Mouse (Mus musculus) hindbrain, embryonic 16.5 days (tissue): ENCODE measurements at regions not wholly inside any gene's neighbourhood (a gene's known extent, or its start where the extent isn't known, plus 50 kb on each side); places are given as distances from the start of the nearest gene placed in this dataset.

ENCODE experiments used
- ATAC-seq: fragments of 200-750 bp; cut with Nextera tagmentation; 2 replicates; pipeline ENCODE4 v1.8.0; 2017; ENCODE audit warnings: moderate TSS enrichment, moderate library complexity
- H3K27ac ChIP-seq: fragments of 300-500 bp; sonication (generic); 2 replicates; pipeline ENCODE4 v1.5.1; 2014; ENCODE audit warnings: low read depth, mild to moderate bottlenecking, control low read depth, low read length, moderate library complexity
- H3K27me3 ChIP-seq: fragments of 300-500 bp; sonication (generic); replicated peaks from 2 replicates; pipeline ENCODE4 v1.6.1; 2014; ENCODE audit warnings: low read length; ENCODE audit not compliant: control insufficient read depth, insufficient read depth
- H3K36me3 ChIP-seq: fragments of 300-500 bp; sonication (generic); 2 replicates; pipeline ENCODE4 v1.6.1; 2014; ENCODE audit warnings: mild to moderate bottlenecking, low read length, moderate library complexity, mixed read lengths; ENCODE audit not compliant: control insufficient read depth, insufficient read depth
- H3K4me1 ChIP-seq: fragments of 300-500 bp; sonication (generic); 2 replicates; pipeline ENCODE4 v1.6.1; 2014; ENCODE audit warnings: low read depth, low read length; ENCODE audit not compliant: control insufficient read depth, insufficient read depth
- H3K4me2 ChIP-seq: fragments of 300-500 bp; sonication (generic); 2 replicates; pipeline ENCODE4 v1.6.1; 2014; ENCODE audit warnings: mild to moderate bottlenecking, low read length, control low read depth, moderate library complexity
- H3K4me3 ChIP-seq: fragments of 300-500 bp; sonication (generic); 2 replicates; pipeline ENCODE4 v1.5.1; 2014; ENCODE audit warnings: mild to moderate bottlenecking, low read length, control low read depth, moderate library complexity
- H3K9ac ChIP-seq: fragments of 300-500 bp; sonication (generic); 2 replicates; pipeline ENCODE4 v1.6.1; 2014; ENCODE audit warnings: low read depth, mild to moderate bottlenecking, control low read depth, low read length, moderate library complexity
- H3K9me3 ChIP-seq: fragments of 300-500 bp; sonication (generic); 2 replicates; pipeline ENCODE4 v1.6.1; 2014; ENCODE audit warnings: mild to moderate bottlenecking, low read length, moderate library complexity; ENCODE audit not compliant: control insufficient read depth
- WGBS: fragments of 180-500 bp; shearing (Covaris S2); extraction: QIAGEN DNeasy Blood & Tissue Kit; methylation state at CpG from one replicate; pipeline ENCODE4 v1.1.7; 2014; 5-methylcytosine and 5-hydroxymethylcytosine counted together

- H3K4me3 ChIP-seq, result no peak overlapping the region
- WGBS, result 27% methylated on average over 2 of the region's 2 CpGs
- H3K27ac ChIP-seq, result no peak overlapping the region
- ATAC-seq, result no peak
- no peaks in the 10 kb centered on the region for H3K27me3 ChIP-seq
- H3K4me1 ChIP-seq, result no peaks in the 10 kb centered on the region
- no peak overlapping the region for H3K4me2 ChIP-seq
- H3K36me3 ChIP-seq, result no peaks in the 10 kb centered on the region
- H3K9me3 ChIP-seq, result no peaks in the 10 kb centered on the region
- no peak overlapping the region for H3K9ac ChIP-seq
These were observed 56.1 kb upstream of the Fggy start for GRCm38 (mm10) chr4:95501164-95501563.

- Histone ChIP-seq H3K27ac (no peak overlapping the region), H3K9me3 (no peaks in the 10 kb centered on the region), H3K4me3 (no peak overlapping the region), H3K4me1 (peaks cover 2% of the 10 kb centered on the region; the same call in 1 of the 2 replicates), H3K4me2 (no peak overlapping the region), H3K9ac (no peak overlapping the region), H3K36me3 (no peaks in the 10 kb centered on the region), H3K27me3 (no peaks in the 10 kb centered on the region)
- peak; percentile 89 for ATAC-seq
- 52% methylated on average over 7 of the region's 7 CpGs for WGBS
These were observed 50.0 kb upstream of the Fggy start for GRCm38 (mm10) chr4:95507141-95507945.
